27 mouse cellular contexts compared by ENCODE assay signal in the genomic region with DNA sequence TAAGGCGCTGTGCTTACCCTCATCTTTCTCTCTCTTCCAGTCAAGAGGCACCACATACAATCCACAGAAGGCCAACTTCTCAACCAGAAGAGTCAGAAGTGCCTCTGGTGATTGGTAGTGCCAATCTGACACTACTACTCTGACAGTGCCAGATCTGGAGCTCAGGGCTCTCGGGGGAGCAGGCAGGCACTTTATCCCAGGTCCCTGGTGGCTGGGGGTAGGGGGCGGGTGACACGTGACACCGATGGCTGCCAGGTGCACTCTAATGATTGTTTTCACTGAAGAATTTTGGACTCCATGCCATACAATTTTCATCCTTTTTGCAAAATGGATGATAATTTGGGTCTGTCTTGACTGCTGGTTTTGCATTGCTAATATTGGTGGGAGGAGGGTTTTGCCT.
"Had no signal": no experiment of that assay in that cellular context is flagged by ENCODE, and none has a peak within 500 bp of the region (broad histone marks: within the 10 kb centered on the region; RNA-seq: fewer than 3 reads in every experiment).

No protein-coding gene starts in this region.

- H3K27me3 ChIP-seq: heart, embryonic 12.5 days; intestine, embryonic 15.5 days; limb, embryonic 12.5 days; liver, embryonic 13.5 days; liver, embryonic 15.5 days had no signal

- H3K9ac ChIP-seq: heart, embryonic 12.5 days; hindbrain, embryonic 14.5 days; intestine, embryonic 15.5 days; limb, embryonic 12.5 days; liver, embryonic 13.5 days; liver, embryonic 15.5 days; liver, postnatal 0 days had no signal

- H3K4me3 ChIP-seq: gastrocnemius, adult 2 months; heart, adult 2 months; heart, embryonic 10.5 days; heart, embryonic 12.5 days; hindbrain, embryonic 10.5 days; intestine, embryonic 15.5 days; layer of hippocampus, adult 2 months; limb, embryonic 10.5 days; limb, embryonic 12.5 days; liver, embryonic 13.5 days; liver, embryonic 15.5 days had no signal

- ATAC-seq: inflammation-experienced regulatory T-cells, adult 6 months; intestine, embryonic 15.5 days; intestine, postnatal 0 days; liver, postnatal 0 days had no signal

- H3K36me3 ChIP-seq: heart, embryonic 10.5 days; heart, embryonic 12.5 days; hindbrain, embryonic 10.5 days; intestine, embryonic 15.5 days; limb, embryonic 10.5 days; limb, embryonic 12.5 days; liver, embryonic 13.5 days; liver, embryonic 15.5 days had no signal

- H3K4me1 ChIP-seq: heart, embryonic 10.5 days; intestine, embryonic 15.5 days; liver, embryonic 13.5 days; liver, embryonic 15.5 days had no signal

- H3K27ac ChIP-seq: gastrocnemius, adult 2 months; heart, adult 2 months; heart, embryonic 10.5 days; intestine, embryonic 15.5 days; layer of hippocampus, adult 2 months; limb, embryonic 10.5 days; limb, embryonic 12.5 days; liver, embryonic 13.5 days; liver, embryonic 15.5 days had no signal

- H3K4me2 ChIP-seq: heart, embryonic 12.5 days; hindbrain, embryonic 14.5 days; intestine, embryonic 15.5 days; limb, embryonic 12.5 days; liver, embryonic 11.5 days; liver, embryonic 13.5 days; liver, embryonic 15.5 days had no signal

- DNase-seq: gastrocnemius, adult 2 months; gastrocnemius, postnatal 14 days; gastrocnemius, postnatal 36 days; heart, adult 2 months; heart, postnatal 10 days; heart, postnatal 4 days; kidney, adult 18-20 months; kidney, adult 8-10 months; kidney, postnatal 10 days; kidney, postnatal 25 days; kidney, postnatal 4 days; liver; liver, embryonic 13.5 days; liver, postnatal 0 days; lung, adult 2 months had no signal

- H3K9me3 ChIP-seq: heart, embryonic 10.5 days; heart, embryonic 12.5 days; hindbrain, embryonic 10.5 days; intestine, embryonic 15.5 days; limb, embryonic 10.5 days; limb, embryonic 12.5 days; liver, embryonic 13.5 days; liver, embryonic 15.5 days had no signal
